Mouse (Mus musculus): ENCODE measurements around the gene Akr1c14. TPM values are rescaled to one million over a fixed set of nuclear protein-coding genes. Genes with fewer than 3 reads are reported as not detected.
"Not testable (repeated sequence)": the region's sequence is repeated elsewhere in the genome, so short reads cannot be mapped to it uniquely, and the experiment has no call there.

Akr1c14 gene
- 1 to 10 TPM; 1.5 to 1.9 TPM for total RNA-seq (2021)
- long read RNA-seq, experiment 1, partial matches to known transcripts: 1 of 2 reads
- long read RNA-seq, experiment 1, other reads (novel, unspliced or antisense): 0 of 2 reads
- long read RNA-seq, experiment 2, partial matches to known transcripts: 0 of 2 reads
- long read RNA-seq, experiment 2, other reads (novel, unspliced or antisense): 1 of 2 reads

GRCm38 (mm10) chr13:4048719-4049118, at the start of gene Akr1c14:
Akr1c14 (plus strand) TSS chr13:4049011.
- intact Hi-C loops (cut with DNase I): no loop called here

GRCm38 (mm10) chr13:4001687-4002086, 47.1 kb upstream of the Akr1c14 start:
- intact Hi-C loops (cut with DNase I): loop anchor here (2.0 kb wide), 1 partner anchor 337 kb away; no protein-coding TSS in a partner anchor
- DNase-seq: peak in 1 of 2 experiments; percentile 42

More at GRCm38 (mm10) chr13:4048719-4049118, at the start of gene Akr1c14:
- DNase-seq: no peak

- intact Hi-C loops (cut with DNase I): no loop called here
Measured at GRCm38 (mm10) chr13:4010784-4011183, 38.0 kb upstream of the Akr1c14 start.

GRCm38 (mm10) chr13:4013811-4014210, 35.0 kb upstream of the Akr1c14 start:
- no peak for DNase-seq
- intact Hi-C loops (cut with DNase I): no loop called here

More at GRCm38 (mm10) chr13:4010784-4011183, 38.0 kb upstream of the Akr1c14 start:
- no peak for DNase-seq

GRCm38 (mm10) chr13:4029897-4030296, 18.9 kb upstream of the Akr1c14 start:
- intact Hi-C loops (cut with DNase I): no loop called here

GRCm38 (mm10) chr13:4032512-4032911, 16.3 kb upstream of the Akr1c14 start:
- intact Hi-C loops (cut with DNase I): no loop called here
- peak in 1 of 2 experiments; percentile 39 for DNase-seq

More at GRCm38 (mm10) chr13:4029897-4030296, 18.9 kb upstream of the Akr1c14 start:
- no peak for DNase-seq

GRCm38 (mm10) chr13:4035052-4035451, 13.8 kb upstream of the Akr1c14 start:
- DNase-seq: no peak
- intact Hi-C loops (cut with DNase I): no loop called here

GRCm38 (mm10) chr13:4046113-4046512, 2.7 kb upstream of the Akr1c14 start:
- intact Hi-C loops (cut with DNase I): no loop called here
- DNase-seq: no peak

GRCm38 (mm10) chr13:4046841-4047240, 2.0 kb upstream of the Akr1c14 start:
- intact Hi-C loops (cut with DNase I): no loop called here
- no peak for DNase-seq

GRCm38 (mm10) chr13:4048226-4048625, 585 bp upstream of the Akr1c14 start:
- no peak for DNase-seq
- intact Hi-C loops (cut with DNase I): no loop called here

- intact Hi-C loops (cut with DNase I): no loop called here
- no peak for DNase-seq
Measured at GRCm38 (mm10) chr13:4049655-4050054, 844 bp downstream of the Akr1c14 start.

GRCm38 (mm10) chr13:4055450-4055849, 6.6 kb downstream of the Akr1c14 start:
- DNase-seq: no peak
- intact Hi-C loops (cut with DNase I): no loop called here

GRCm38 (mm10) chr13:4056211-4056610, 7.4 kb downstream of the Akr1c14 start:
- DNase-seq: no peak
- intact Hi-C loops (cut with DNase I): no loop called here

- DNase-seq; intact Hi-C loops (cut with DNase I): not testable (repeated sequence)
Measured at GRCm38 (mm10) chr13:4058239-4058638, 9.4 kb downstream of the Akr1c14 start.

- no peak for DNase-seq
- intact Hi-C loops (cut with DNase I): no loop called here
Measured at GRCm38 (mm10) chr13:4059363-4059762, 10.6 kb downstream of the Akr1c14 start.

GRCm38 (mm10) chr13:4060214-4060730, 11.5 kb downstream of the Akr1c14 start:
- DNase-seq: no peak
- intact Hi-C loops (cut with DNase I): no loop called here

- DNase-seq: no peak
- intact Hi-C loops (cut with DNase I): no loop called here
Measured at GRCm38 (mm10) chr13:4076517-4077435, 28.0 kb downstream of the Akr1c14 start.

GRCm38 (mm10) chr13:4079876-4080275, 31.1 kb downstream of the Akr1c14 start:
- intact Hi-C loops (cut with DNase I): no loop called here
- DNase-seq: no peak

GRCm38 (mm10) chr13:4101691-4102090, 52.9 kb downstream of the Akr1c14 start:
- DNase-seq: no peak
- intact Hi-C loops (cut with DNase I): no loop called here

- intact Hi-C loops (cut with DNase I): no loop called here
- DNase-seq: no peak
Measured at GRCm38 (mm10) chr13:4102721-4103120, 53.9 kb downstream of the Akr1c14 start.
